Mouse (Mus musculus) erythroid progenitor cell, adult 5-6 weeks (primary cell): ENCODE results near the gene Sprr2h. TPM values are rescaled to one million over a fixed set of nuclear protein-coding genes. Genes with fewer than 3 reads are reported as not detected.

Source experiments
- ATAC-seq: replicated peaks from 2 replicates; pipeline ENCODE4 v1.8.0; 2016; ENCODE audit warnings: moderate number of reproducible peaks, mild to moderate bottlenecking, moderate TSS enrichment, inconsistent platforms; ENCODE audit not compliant: poor library complexity, low FRiP score, severe bottlenecking
- total RNA-seq, 2 experiments: library from RNA; stranded (forward) in 1 of 2; stranded (reverse) in 1 of 2; fragments of 150-400 nt in 1 of 2; fragments of 186-747, 209-891 nt in 1 of 2; gene quantifications; 2 replicates each; pipeline versions ENCODE4 v1.2.3 to v1.2.4; 2015 to 2017; ENCODE audit warnings: low replicate concordance in 2 of 2

Sprr2h gene
- total RNA-seq (2015; ENCODE audit: low replicate concordance), result not detected in 2 replicates
- not detected in 2 replicates for total RNA-seq (2017; ENCODE audit: low replicate concordance)

DNA sequence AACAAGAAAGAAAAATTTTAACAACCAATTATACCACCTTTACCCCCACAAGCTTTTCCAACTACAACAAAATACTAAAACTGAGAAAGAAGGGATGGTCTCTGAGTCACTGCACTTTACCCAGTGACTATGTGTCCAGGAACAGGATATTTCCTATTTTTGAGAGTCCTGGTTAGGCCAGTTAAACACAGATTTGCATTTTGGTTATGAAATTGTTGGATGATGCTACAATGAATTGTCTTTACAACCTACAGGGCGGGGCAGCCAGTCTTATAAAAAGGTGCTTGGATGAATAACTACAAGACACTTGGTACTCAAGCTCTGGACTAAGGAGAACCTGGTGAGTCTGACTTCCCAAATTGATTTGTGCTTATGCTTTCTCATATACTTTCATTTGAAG is at the start of gene Sprr2h:
Gene Sprr2h, plus strand, starts transcription at position 301 of the 400 bp plus-strand sequence.
- ATAC-seq, result no peak

DNA sequence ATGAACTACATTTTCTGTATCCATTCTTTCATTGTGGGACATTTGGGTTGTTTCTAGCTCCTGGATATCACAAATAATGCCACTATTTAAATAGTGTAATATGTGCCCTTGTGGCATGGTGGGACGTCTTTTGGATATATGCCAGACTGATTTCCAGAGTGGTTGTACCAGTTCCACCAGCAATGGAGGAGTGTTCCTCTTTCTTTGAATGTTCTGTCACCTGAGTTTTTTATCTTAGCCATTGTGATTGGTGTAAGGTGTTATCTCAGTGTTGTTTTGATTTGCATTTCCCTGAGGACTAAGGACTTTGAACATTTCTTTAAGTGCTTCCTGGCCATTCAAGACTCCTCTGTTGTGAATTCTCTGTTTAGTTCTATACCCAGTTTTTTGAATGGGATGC is 49.2 kb upstream of the Sprr2h start:
- no peak for ATAC-seq

DNA sequence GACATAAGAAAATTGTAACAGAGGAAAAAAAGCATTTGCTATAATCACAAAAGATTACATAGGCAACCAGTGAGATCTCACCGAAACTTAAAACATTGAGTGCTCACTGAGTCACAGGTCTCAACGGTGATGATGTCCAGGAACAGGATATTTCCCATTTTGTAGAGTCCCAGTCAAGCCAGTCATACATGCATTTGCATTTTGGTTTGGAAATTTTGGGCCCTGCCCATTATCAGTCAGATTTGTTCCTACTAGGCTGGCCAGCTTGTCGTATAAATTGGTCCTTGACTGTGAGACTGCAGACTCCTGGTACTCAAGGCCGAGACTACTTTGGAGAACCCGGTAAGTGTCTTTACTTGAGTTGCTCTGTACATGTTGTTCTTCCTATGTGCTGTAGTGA is 46.6 kb upstream of the Sprr2h start, which contains the start of gene Sprr2d:
Gene Sprr2d, plus strand, starts transcription at position 301 of the 400 bp plus-strand sequence.
- ATAC-seq, result no peak

DNA sequence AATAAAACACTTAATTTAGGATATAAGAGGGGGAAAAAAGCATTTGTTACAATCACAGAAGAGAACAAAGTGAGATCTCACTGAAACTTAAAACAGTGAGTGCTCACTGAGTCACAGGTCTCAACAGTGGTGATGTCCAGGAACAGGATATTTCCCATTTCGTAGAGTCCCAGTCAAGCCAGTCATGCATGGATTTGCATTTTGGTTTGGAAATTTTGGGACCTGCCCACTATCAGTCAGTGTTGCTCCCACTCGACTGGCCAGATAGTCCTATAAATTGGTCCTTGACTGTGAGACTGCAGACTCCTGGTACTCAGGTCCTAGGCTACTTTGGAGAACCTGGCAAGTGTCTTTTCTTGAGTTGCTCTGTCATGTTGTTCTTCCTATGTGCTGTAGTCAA is 33.6 kb upstream of the Sprr2h start, which contains the start of gene Sprr2e:
Gene Sprr2e, plus strand, starts transcription at position 301 of the 400 bp plus-strand sequence.
- no peak for ATAC-seq

DNA sequence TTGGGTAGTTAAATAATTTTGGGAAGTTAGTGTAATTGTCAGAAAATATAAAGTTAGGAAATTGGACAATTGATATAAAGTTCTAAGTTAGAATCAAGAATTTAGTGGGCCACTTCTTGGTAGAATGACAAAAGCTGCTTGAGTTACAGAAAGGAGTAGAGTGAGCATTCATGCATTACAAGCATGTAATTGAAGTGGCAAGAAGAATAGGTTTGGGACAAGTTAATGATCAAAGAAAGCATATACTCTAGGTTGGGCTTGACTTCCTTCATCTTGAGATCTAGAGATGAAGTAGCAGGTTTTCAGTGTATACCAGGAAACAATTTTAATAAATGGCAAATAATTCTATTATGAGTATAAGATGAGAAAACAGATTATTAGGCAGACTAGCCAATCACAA is 23.9 kb upstream of the Sprr2h start:
- no peak for ATAC-seq

DNA sequence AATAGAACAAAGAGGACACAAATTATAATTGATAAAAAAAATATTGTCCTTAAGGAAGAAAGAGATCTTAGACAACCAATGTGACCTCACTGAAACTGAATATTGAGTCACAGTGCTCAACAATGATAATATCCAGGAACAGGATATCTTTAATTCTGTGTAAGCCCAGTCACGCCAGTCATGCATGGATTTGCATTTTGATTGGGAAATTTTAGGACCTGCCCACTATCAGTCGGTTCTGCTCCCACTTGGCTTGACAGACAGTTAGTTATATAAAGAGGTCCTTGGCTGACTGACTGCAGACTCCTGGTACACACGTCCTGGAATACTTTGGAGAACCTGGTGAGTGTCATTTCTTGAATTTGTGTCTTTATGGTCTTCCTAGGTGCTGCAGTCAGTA is 20.6 kb upstream of the Sprr2h start, which contains the start of gene Sprr2f:
Gene Sprr2f, plus strand, starts transcription at position 301 of the 400 bp plus-strand sequence.
- ATAC-seq, result no peak

DNA sequence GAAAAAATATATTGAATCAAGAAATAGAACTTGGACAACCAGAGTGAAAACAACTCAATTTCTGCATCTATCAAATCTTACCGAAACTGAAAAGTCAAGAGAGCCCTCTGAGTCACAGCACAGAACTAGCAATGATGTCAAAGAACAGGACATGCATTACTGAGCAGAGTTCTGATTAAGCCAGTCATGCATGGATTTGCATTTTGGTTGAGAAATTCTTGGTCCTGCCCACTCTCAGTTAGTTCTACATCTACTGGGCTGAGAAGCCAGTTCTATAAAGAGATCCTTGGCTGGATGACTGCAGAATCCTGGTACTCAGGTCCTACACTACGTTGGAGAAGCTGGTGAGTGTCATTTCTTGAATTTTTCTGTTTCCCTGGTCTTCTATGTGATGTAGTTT is 11.9 kb upstream of the Sprr2h start:
- no peak for ATAC-seq

DNA sequence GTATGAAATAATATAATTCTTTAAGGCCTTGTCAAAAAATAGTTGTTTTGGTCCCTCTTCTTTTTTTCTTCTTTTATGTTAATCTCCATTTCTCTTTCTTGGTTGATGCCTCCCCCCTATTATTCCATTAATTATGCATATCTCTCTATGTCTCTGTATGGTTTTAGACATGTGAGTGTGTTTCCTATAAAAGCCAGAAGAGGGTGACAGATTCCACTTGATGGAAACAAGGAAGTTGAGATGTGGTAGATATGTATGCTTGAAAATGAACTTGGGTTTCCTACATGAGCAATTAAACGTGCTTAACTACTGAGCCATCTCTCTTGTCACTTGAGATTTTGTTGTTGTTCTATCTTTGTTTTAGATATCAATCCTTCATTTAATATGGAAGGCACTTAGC is 8.8 kb downstream of the Sprr2h start:
- no peak for ATAC-seq

DNA sequence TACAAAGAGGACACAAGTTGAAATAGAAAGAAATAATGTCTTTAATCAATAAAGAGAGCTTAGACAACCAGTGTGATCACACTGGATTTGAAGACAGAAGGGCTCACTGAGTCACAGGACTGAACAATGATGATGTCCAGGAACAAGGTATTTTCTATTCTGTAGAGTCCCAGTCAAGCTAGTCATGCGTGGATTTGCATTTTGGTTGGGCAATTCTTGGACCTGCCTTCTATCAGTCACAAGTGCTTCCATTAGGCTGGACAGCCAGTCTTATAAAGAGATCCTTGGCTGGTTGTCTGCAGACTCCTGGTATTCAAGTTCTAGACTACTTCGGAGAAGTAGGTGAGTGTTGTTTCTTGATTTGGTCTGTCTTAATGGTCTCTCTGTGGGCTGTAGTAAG is 22.2 kb downstream of the Sprr2h start, which contains the start of gene Sprr2i:
Gene Sprr2i, plus strand, starts transcription at position 301 of the 400 bp plus-strand sequence.
- ATAC-seq, result no peak

DNA sequence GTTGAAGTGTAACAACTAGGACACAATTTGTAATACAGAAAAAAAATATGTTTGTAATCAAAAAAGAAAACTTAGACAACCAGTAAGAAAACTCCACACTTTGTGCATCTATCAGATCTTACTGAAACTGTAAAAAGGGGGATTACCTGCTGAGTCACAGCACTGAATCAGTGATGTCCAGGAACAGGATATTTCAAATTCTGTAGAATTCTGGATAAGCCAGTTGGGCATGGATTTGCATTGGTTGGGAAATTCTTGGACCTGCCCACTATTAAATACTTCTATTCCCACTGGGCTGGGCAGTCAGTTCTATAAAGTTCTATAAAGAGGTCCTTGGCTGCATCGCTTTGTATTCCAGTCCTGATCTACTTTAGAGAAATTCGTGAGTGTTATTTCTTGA is 32.3 kb downstream of the Sprr2h start, which contains the start of gene Sprr2j-ps:
Gene Sprr2j-ps, plus strand, starts transcription at position 301 of the 400 bp plus-strand sequence.
- ATAC-seq, result no peak

DNA sequence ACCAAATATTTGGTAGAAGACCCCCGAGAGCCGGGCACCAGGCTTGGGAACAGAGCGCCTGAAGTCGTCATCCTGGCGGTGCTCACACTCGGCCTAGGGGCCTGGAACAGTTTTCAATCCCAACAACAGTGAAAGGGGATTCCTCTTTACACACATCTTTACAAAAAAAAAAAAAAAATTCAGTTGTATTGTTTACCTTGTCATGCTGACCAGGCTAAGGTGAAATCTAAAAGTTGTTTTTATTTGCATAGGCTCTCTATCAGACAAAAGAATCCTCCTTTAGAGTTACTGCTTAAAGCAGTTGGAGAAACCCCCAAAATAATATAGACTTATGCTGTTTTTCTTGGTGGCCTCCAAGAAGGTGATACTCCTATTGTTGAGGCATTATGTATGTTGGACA is 43.8 kb downstream of the Sprr2h start, which contains the start of gene Gm9774:
Gene Gm9774, minus strand, starts transcription at position 101 of the 400 bp plus-strand sequence.
- no peak for ATAC-seq

DNA sequence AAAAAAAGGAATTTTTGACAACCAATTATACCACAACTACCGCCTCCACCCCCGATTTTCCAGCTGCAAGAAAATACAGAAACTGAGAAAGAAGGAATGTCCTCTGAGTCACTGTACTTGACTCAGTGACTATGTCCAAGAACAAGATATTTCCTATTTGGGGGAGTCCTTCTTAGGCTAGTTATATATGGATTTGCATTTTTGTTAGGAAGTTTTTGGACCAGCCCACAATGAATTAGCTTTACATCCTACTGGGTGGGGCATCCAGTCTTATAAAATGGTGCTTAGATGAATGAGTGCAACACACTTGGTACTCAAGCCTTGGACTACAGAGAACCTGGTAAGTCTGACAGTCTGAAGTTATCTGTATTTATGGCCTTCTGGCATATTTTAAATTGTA is 46.8 kb downstream of the Sprr2h start, which contains the start of gene Sprr2k:
Gene Sprr2k, plus strand, starts transcription at position 301 of the 400 bp plus-strand sequence.
- no peak for ATAC-seq

Other genes starting within 250 kb of the Sprr2h start
- not detected in 2 replicates for gene Lelp1, start 242.9 kb upstream of the Sprr2h start, total RNA-seq (2015; ENCODE audit: low replicate concordance)
- gene Lelp1, start 242.9 kb upstream of the Sprr2h start, total RNA-seq (2017; ENCODE audit: low replicate concordance), result not detected in 2 replicates
- gene Sprr2a1, start 169.9 kb upstream of the Sprr2h start, total RNA-seq (2015; ENCODE audit: low replicate concordance), result not detected in 2 replicates
- gene Sprr2a1, start 169.9 kb upstream of the Sprr2h start, total RNA-seq (2017; ENCODE audit: low replicate concordance), result not detected in 2 replicates
- not detected in 2 replicates for gene Sprr2a2, start 169.8 kb upstream of the Sprr2h start, total RNA-seq (2015; ENCODE audit: low replicate concordance)
- 0.77 TPM in 1 of 2 replicates, not detected in the other for gene Sprr2a2, start 169.8 kb upstream of the Sprr2h start, total RNA-seq (2017; ENCODE audit: low replicate concordance)
- gene Sprr2a3, start 100.3 kb upstream of the Sprr2h start, total RNA-seq (2015; ENCODE audit: low replicate concordance), result not detected in 2 replicates
- not detected in 2 replicates for gene Sprr2a3, start 100.3 kb upstream of the Sprr2h start, total RNA-seq (2017; ENCODE audit: low replicate concordance)
- gene Sprr2b, start 69.1 kb upstream of the Sprr2h start, total RNA-seq (2015; ENCODE audit: low replicate concordance), result not detected in 2 replicates
- gene Sprr2b, start 69.1 kb upstream of the Sprr2h start, total RNA-seq (2017; ENCODE audit: low replicate concordance), result not detected in 2 replicates
- gene Sprr2d, start 46.5 kb upstream of the Sprr2h start, total RNA-seq (2015; ENCODE audit: low replicate concordance), result not detected in 2 replicates
- gene Sprr2d, start 46.5 kb upstream of the Sprr2h start, total RNA-seq (2017; ENCODE audit: low replicate concordance), result not detected in 2 replicates
- gene Sprr2e, start 33.5 kb upstream of the Sprr2h start, total RNA-seq (2015; ENCODE audit: low replicate concordance), result not detected in 2 replicates
- gene Sprr2e, start 33.5 kb upstream of the Sprr2h start, total RNA-seq (2017; ENCODE audit: low replicate concordance), result not detected in 2 replicates
- gene Sprr2f, start 20.5 kb upstream of the Sprr2h start, total RNA-seq (2015; ENCODE audit: low replicate concordance), result not detected in 2 replicates
- gene Sprr2f, start 20.5 kb upstream of the Sprr2h start, total RNA-seq (2017; ENCODE audit: low replicate concordance), result not detected in 2 replicates
- not detected in 2 replicates for gene Sprr2i, start 22.3 kb downstream of the Sprr2h start, total RNA-seq (2015; ENCODE audit: low replicate concordance)
- gene Sprr2i, start 22.3 kb downstream of the Sprr2h start, total RNA-seq (2017; ENCODE audit: low replicate concordance), result not detected in 2 replicates
- gene Sprr2j-ps, start 32.4 kb downstream of the Sprr2h start, total RNA-seq (2015; ENCODE audit: low replicate concordance), result not detected in 2 replicates
- not detected in 2 replicates for gene Sprr2j-ps, start 32.4 kb downstream of the Sprr2h start, total RNA-seq (2017; ENCODE audit: low replicate concordance)
- 2.1 and 8.6 TPM in 2 replicates for gene Gm9774, start 43.7 kb downstream of the Sprr2h start, total RNA-seq (2015; ENCODE audit: low replicate concordance)
- gene Gm9774, start 43.7 kb downstream of the Sprr2h start, total RNA-seq (2017; ENCODE audit: low replicate concordance), result 2.3 and 3.0 TPM in 2 replicates
- gene Sprr2k, start 46.9 kb downstream of the Sprr2h start, total RNA-seq (2015; ENCODE audit: low replicate concordance), result not detected in 2 replicates
- not detected in 2 replicates for gene Sprr2k, start 46.9 kb downstream of the Sprr2h start, total RNA-seq (2017; ENCODE audit: low replicate concordance)
- gene Sprr1b, start 53.1 kb downstream of the Sprr2h start, total RNA-seq (2015; ENCODE audit: low replicate concordance), result not detected in 2 replicates
- not detected in 2 replicates for gene Sprr1b, start 53.1 kb downstream of the Sprr2h start, total RNA-seq (2017; ENCODE audit: low replicate concordance)
- not detected in 2 replicates for gene Sprr3, start 73.0 kb downstream of the Sprr2h start, total RNA-seq (2015; ENCODE audit: low replicate concordance)
- not detected in 2 replicates for gene Sprr3, start 73.0 kb downstream of the Sprr2h start, total RNA-seq (2017; ENCODE audit: low replicate concordance)
- not detected in 2 replicates for gene Sprr1a, start 100.2 kb downstream of the Sprr2h start, total RNA-seq (2015; ENCODE audit: low replicate concordance)
- not detected in 2 replicates for gene Sprr1a, start 100.2 kb downstream of the Sprr2h start, total RNA-seq (2017; ENCODE audit: low replicate concordance)
- not detected in 2 replicates for gene Sprr4, start 114.8 kb downstream of the Sprr2h start, total RNA-seq (2015; ENCODE audit: low replicate concordance)
- gene Sprr4, start 114.8 kb downstream of the Sprr2h start, total RNA-seq (2017; ENCODE audit: low replicate concordance), result not detected in 2 replicates
- not detected in 2 replicates for gene 2310046K23Rik, start 148.8 kb downstream of the Sprr2h start, total RNA-seq (2015; ENCODE audit: low replicate concordance)
- not detected in 2 replicates for gene 2310046K23Rik, start 148.8 kb downstream of the Sprr2h start, total RNA-seq (2017; ENCODE audit: low replicate concordance)
- not detected in 2 replicates for gene Ivl, start 188.1 kb downstream of the Sprr2h start, total RNA-seq (2015; ENCODE audit: low replicate concordance)
- 0.39 TPM in 1 of 2 replicates, not detected in the other for gene Ivl, start 188.1 kb downstream of the Sprr2h start, total RNA-seq (2017; ENCODE audit: low replicate concordance)
- gene Smcp, start 203.3 kb downstream of the Sprr2h start, total RNA-seq (2015; ENCODE audit: low replicate concordance), result not detected in 2 replicates
- not detected in 2 replicates for gene Smcp, start 203.3 kb downstream of the Sprr2h start, total RNA-seq (2017; ENCODE audit: low replicate concordance)
- not detected in 2 replicates for gene 2210017I01Rik, start 221.8 kb downstream of the Sprr2h start, total RNA-seq (2015; ENCODE audit: low replicate concordance)
- not detected in 2 replicates for gene 2210017I01Rik, start 221.8 kb downstream of the Sprr2h start, total RNA-seq (2017; ENCODE audit: low replicate concordance)
- gene Lce6a, start 236.0 kb downstream of the Sprr2h start, total RNA-seq (2015; ENCODE audit: low replicate concordance), result not detected in 2 replicates
- gene Lce6a, start 236.0 kb downstream of the Sprr2h start, total RNA-seq (2017; ENCODE audit: low replicate concordance), result not detected in 2 replicates